Mouse (Mus musculus) embryonic facial prominence, embryonic 11.5 days (tissue): ENCODE data around the gene 1700020D05Rik. TPM values are rescaled to one million over a fixed set of nuclear protein-coding genes. Genes with fewer than 3 reads are reported as not detected.

Experiments used
- ATAC-seq: fragments of 200-750 bp; cut with Nextera tagmentation; replicated peaks from 2 replicates; pipeline ENCODE4 v1.8.0; 2017; ENCODE audit warnings: low read depth; ENCODE audit not compliant: insufficient number of reproducible peaks, low FRiP score, low TSS enrichment
- DNase-seq: peaks from one replicate; pipeline ENCODE4 v3.0.0-alpha.2; 2015; ENCODE audit warnings: low spot score
- H3K27ac ChIP-seq: fragments of 300-500 bp; sonication (generic); replicated peaks from 2 replicates; pipeline ENCODE4 v1.5.1; 2014; ENCODE audit warnings: mild to moderate bottlenecking, low read depth, low read length, control low read depth
- H3K27me3 ChIP-seq: fragments of 300-500 bp; sonication (generic); 2 replicates; pipeline ENCODE4 v1.6.1; 2014; ENCODE audit warnings: mild to moderate bottlenecking, low read length, moderate library complexity, mixed read lengths; ENCODE audit not compliant: control insufficient read depth, insufficient read depth
- H3K36me3 ChIP-seq: fragments of 300-500 bp; sonication (generic); replicated peaks from 2 replicates; pipeline ENCODE4 v1.6.1; 2014; ENCODE audit warnings: low read depth, mild to moderate bottlenecking, low read length, moderate library complexity, mixed read lengths; ENCODE audit not compliant: control insufficient read depth, insufficient read depth
- H3K4me1 ChIP-seq: fragments of 300-500 bp; sonication (generic); 2 replicates; pipeline ENCODE4 v1.6.1; 2014; ENCODE audit warnings: low read length, mixed read lengths; ENCODE audit not compliant: control insufficient read depth, insufficient read depth
- H3K4me2 ChIP-seq: fragments of 300-500 bp; sonication (generic); 2 replicates; pipeline ENCODE4 v1.6.1; 2014; ENCODE audit warnings: low read depth, mild to moderate bottlenecking, control low read depth, low read length, moderate library complexity
- H3K4me3 ChIP-seq: fragments of 300-500 bp; sonication (generic); 2 replicates; pipeline ENCODE4 v1.5.1; 2014; ENCODE audit warnings: low read depth, low read length, control low read depth
- H3K9ac ChIP-seq: fragments of 300-500 bp; sonication (generic); replicated peaks from 2 replicates; pipeline ENCODE4 v1.6.1; 2014; ENCODE audit warnings: mild to moderate bottlenecking, control low read depth, low read length
- H3K9me3 ChIP-seq: fragments of 300-500 bp; sonication (generic); replicated peaks from 2 replicates; pipeline ENCODE4 v1.6.1; 2016; ENCODE audit warnings: mild to moderate bottlenecking, low read length, inconsistent platforms, mixed read lengths; ENCODE audit not compliant: control insufficient read depth
- WGBS: fragments of 180-500 bp; shearing (Covaris S2); extraction: QIAGEN DNeasy Blood & Tissue Kit; methylation state at CpG from one replicate; pipeline ENCODE4 v1.1.7; 2014; 5-methylcytosine and 5-hydroxymethylcytosine counted together
- polyA plus RNA-seq: library from polyadenylated mRNA; unstranded; fragments of >200 nt; fragmentation: Nextera tagmentation; extraction: Ambion mirVana; gene quantifications from 2 replicates; pipeline ENCODE4 v1.2.1, GENCODE M21; 2014

Gene 1700020D05Rik
- polyA plus RNA-seq, 1 experiment from 2014 or later, result not detected

DNA sequence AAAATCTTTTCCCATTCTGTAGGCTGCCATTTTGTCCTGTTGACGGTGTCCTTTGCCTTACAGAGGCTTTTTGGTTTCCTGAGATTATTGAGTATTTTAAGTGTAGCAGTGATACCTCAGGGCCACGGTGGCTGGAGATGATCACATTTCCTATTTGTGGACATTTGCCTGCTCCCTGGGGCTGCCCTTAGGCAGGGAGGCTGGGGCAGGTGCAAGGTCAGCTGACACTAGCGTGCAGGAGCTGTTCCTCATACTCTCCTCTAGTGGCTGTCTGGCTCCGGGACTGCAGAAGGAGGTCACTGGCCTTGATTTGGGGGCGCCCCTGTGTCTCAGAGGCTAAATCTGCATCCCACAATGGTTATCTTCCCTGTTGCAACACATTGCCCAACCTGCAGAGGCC, 21.6 kb upstream of the 1700020D05Rik start:
- no peaks in the 10 kb centered on the region for H3K36me3 ChIP-seq
- no peak overlapping the region for H3K4me2 ChIP-seq
- no peak for ATAC-seq
- H3K9ac ChIP-seq, result no peak overlapping the region
- H3K27me3 ChIP-seq, result no peaks in the 10 kb centered on the region; the same call in 1 of the 2 replicates
- WGBS, result 66% methylated on average over 5 of the region's 5 CpGs
- H3K4me1 ChIP-seq, result no peaks in the 10 kb centered on the region
- no peaks in the 10 kb centered on the region for H3K9me3 ChIP-seq
- H3K27ac ChIP-seq, result no peak overlapping the region
- no peak overlapping the region for H3K4me3 ChIP-seq
- no peak for DNase-seq

GRCm38 (mm10) chr19:5518721-5519120, 15.1 kb upstream of the 1700020D05Rik start:
- no peaks in the 10 kb centered on the region for H3K27me3 ChIP-seq
- DNase-seq (no peak), ATAC-seq (no peak)
- H3K4me1 ChIP-seq, result no peaks in the 10 kb centered on the region
- H3K4me2 ChIP-seq, result no peak overlapping the region
- H3K27ac ChIP-seq, result no peak overlapping the region
- WGBS, result 78% methylated on average over 3 of the region's 3 CpGs
- H3K4me3 ChIP-seq, result no peak overlapping the region
- H3K36me3 ChIP-seq, result no peaks in the 10 kb centered on the region
- H3K9ac ChIP-seq, result no peak overlapping the region
- no peaks in the 10 kb centered on the region for H3K9me3 ChIP-seq

- Histone ChIP-seq H3K4me3 (no peak overlapping the region), H3K4me2 (no peak overlapping the region), H3K4me1 (no peaks in the 10 kb centered on the region), H3K9me3 (no peaks in the 10 kb centered on the region), H3K9ac (no peak overlapping the region), H3K27me3 (no peaks in the 10 kb centered on the region), H3K36me3 (no peaks in the 10 kb centered on the region), H3K27ac (no peak overlapping the region)
- 78% methylated on average over 8 of the region's 8 CpGs for WGBS
- DNase-seq (no peak), ATAC-seq (no peak)
Observed at GRCm38 (mm10) chr19:5516906-5517505, 13.4 kb upstream of the 1700020D05Rik start.

DNA sequence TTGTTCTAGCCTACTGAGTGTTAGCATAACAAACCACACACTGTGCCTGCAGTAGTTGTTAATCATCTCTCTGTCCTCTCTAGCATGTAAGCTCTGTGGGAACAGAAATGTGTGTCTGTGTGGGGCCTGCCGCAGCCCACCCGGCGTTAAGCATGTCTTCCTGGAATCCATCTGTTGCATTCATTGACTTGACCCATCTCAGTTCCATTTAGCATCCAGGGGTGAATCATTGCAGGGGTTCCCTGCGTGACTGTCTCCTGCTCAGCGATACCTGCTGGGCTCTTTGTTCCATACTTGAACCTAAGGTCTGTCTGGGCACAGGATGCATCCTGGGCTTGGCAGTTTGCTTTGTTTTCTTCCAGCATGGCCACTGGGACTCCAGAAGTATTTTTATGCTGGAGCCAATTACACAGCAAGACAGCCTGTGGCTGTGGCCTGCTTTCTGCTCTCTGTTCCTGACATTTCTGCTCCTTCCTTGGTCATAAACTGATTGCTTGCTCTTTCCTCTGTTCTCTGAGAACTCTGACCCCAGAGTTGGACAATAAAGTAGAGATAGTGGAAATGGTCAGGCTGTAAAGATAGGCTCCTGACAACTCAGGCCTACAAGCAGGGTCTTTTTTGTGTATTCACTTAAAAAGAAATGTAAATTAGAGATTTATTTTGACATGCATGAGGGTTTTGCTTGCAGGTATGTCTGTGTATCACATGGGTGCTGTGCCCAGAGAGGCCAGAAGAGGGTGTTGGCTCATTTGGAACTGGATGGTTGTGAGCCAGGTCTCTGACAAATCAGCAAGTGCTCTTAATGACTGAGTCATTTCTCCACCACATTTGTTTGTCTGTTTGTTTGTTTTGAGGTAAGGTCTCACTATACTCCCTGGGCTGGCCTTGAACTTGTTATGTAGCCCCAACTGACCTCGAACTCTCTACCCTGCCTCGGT, 12.5 kb upstream of the 1700020D05Rik start:
- 82% methylated on average over 7 of the region's 7 CpGs for WGBS
- H3K4me1 ChIP-seq, result no peaks in the 10 kb centered on the region
- H3K9me3 ChIP-seq, result no peaks in the 10 kb centered on the region
- no peak overlapping the region for H3K4me2 ChIP-seq
- no peak overlapping the region for H3K27ac ChIP-seq
- no peaks in the 10 kb centered on the region for H3K27me3 ChIP-seq
- H3K4me3 ChIP-seq, result no peak overlapping the region
- H3K9ac ChIP-seq, result no peak overlapping the region
- DNase-seq (no peak), ATAC-seq (no peak)
- H3K36me3 ChIP-seq, result no peaks in the 10 kb centered on the region

DNA sequence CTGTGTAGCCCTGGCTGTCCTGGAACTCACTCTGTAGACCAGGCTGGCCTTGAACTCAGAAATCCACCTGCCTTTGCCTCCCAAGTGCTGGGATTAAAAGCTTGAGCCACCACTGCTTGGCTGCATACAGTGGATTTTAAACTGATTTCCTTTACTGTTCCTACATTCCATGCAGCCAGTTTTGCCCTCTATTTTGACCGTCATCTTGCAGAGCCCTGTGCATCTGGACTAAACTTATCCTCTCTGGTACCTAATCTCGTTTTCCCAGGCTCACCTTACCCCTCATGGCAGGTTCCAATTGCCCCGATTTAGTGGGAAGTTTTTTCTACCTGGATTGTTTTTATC, 9.4 kb upstream of the 1700020D05Rik start:
- Histone ChIP-seq H3K9ac (no peak overlapping the region), H3K9me3 (no peaks in the 10 kb centered on the region), H3K27ac (no peak overlapping the region), H3K4me2 (no peak overlapping the region), H3K36me3 (no peaks in the 10 kb centered on the region), H3K4me3 (no peak overlapping the region), H3K27me3 (no peaks in the 10 kb centered on the region), H3K4me1 (no peaks in the 10 kb centered on the region)
- DNase-seq (no peak), ATAC-seq (no peak)
- WGBS, result 86% methylated on average over 3 of the region's 3 CpGs

GRCm38 (mm10) chr19:5512091-5513004, 8.8 kb upstream of the 1700020D05Rik start:
- 82% methylated on average over 12 of the region's 12 CpGs for WGBS
- no peak for ATAC-seq
- H3K4me2 ChIP-seq, result no peak overlapping the region

DNA sequence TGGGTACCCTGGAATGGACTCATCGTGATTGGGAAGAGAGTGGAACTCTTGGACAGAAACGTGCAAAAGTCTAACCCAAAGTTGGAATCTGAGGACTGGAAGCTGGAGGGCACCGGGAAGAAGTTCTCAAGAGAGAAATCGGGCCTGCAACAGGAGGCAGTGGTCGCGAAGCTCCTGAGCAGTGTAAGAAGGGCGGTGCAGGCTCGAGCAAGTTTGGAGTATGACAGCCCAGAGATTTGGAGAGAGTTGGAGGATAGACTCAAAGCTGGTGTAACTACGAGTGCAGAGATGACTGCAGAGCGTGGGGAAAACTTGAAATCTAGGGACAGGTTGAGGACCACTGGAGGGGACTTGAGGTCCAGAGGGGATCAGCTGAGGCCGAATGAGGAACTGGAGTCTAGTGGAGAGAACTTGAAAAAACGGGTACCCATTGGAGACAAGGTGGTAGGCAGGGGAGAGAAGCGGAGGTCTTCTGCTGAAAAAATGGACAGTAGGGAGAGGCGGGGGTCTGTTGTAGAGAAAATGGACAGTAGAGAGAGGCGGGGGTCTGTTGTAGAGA, 7.6 kb upstream of the 1700020D05Rik start:
- 47% methylated on average over 14 of the region's 15 CpGs for WGBS
- no peak for ATAC-seq
- DNase-seq, result no peak
- H3K4me3 ChIP-seq, result peak overlapping the region; percentile 34
- H3K9ac ChIP-seq, result peak overlapping the region; percentile 55
- H3K9me3 ChIP-seq, result no peaks in the 10 kb centered on the region
- no peak overlapping the region for H3K27ac ChIP-seq
- no peaks in the 10 kb centered on the region for H3K27me3 ChIP-seq
- H3K36me3 ChIP-seq, result no peaks in the 10 kb centered on the region
- peak overlapping the region; percentile 69 for H3K4me2 ChIP-seq
- no peaks in the 10 kb centered on the region for H3K4me1 ChIP-seq

More at GRCm38 (mm10) chr19:5512091-5513004, 8.8 kb upstream of the 1700020D05Rik start:
- no peaks in the 10 kb centered on the region for H3K9me3 ChIP-seq
- H3K27me3 ChIP-seq, result no peaks in the 10 kb centered on the region
- DNase-seq, result no peak
- no peaks in the 10 kb centered on the region for H3K36me3 ChIP-seq
- no peak overlapping the region for H3K27ac ChIP-seq
- H3K4me1 ChIP-seq, result no peaks in the 10 kb centered on the region
- H3K4me3 ChIP-seq, result no peak overlapping the region
- no peak overlapping the region for H3K9ac ChIP-seq
